Mouse (Mus musculus) gastrocnemius, adult 8-10 months (tissue): ENCODE results near the gene Nfatc2. TPM values are rescaled to one million over a fixed set of nuclear protein-coding genes. Genes with fewer than 3 reads are reported as not detected.

Experiments
- DNase-seq, 2 experiments: peaks; one replicate each; pipeline ENCODE4 v3.0.0; 2022; ENCODE audit warnings: low spot score in 2 of 2
- total RNA-seq, 4 experiments: library from RNA; stranded (reverse); gene quantifications; 2 replicates each; pipeline ENCODE4 v1.2.4; 2022

Gene Nfatc2
- total RNA-seq, 4 experiments from 2014 or later, result 7.8 to 13.6 (median 10.3) TPM

- DNase-seq, result no peak
Observed at GRCm38 (mm10) chr2:168609653-168610248, 8.3 kb upstream of the Nfatc2 start.

DNA sequence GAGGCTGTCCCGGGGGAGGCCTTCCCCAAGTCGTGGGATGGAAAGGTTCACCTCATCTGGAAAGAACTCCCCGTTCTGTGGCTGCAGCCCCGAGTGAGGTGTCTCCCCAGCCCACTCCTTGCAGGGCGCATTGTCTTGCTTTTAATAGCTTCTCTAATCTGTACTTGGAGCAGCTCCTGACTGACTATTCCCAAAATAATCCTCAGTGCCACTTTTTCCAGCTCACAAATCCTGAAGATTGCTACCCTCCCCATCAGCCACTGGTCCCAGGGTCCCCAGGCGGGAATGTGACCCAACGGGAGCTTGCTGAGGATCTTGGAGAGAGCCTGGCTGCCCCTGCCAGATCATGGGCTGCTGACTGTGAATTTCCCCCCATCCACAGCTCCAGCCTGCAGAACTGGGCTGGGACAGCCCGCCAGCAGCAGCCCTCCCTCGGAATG is 6.7 kb upstream of the Nfatc2 start:
- no peak for DNase-seq

DNA sequence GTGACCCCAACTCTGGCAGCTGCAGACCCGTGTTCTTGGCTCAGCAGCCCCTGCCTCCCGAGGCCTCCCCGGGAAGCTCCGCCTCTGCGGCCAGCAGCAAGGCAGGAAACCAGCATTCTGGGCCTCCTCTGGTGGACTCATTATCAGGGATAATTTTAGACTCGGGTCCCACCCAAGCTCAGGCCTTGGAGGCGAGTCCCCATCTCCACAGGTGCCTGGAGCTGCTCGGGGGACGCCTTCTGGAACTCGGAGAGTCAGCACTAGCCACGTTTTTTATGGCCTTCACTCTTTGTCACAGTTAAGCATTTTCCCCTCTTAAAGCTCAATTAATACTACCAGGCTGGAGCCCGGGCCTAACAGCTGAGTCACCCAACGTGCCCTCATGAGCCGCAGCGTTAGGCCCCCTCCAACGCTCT is 3.2 kb upstream of the Nfatc2 start:
- peak in 1 of 2 experiments; percentile 39 for DNase-seq

DNA sequence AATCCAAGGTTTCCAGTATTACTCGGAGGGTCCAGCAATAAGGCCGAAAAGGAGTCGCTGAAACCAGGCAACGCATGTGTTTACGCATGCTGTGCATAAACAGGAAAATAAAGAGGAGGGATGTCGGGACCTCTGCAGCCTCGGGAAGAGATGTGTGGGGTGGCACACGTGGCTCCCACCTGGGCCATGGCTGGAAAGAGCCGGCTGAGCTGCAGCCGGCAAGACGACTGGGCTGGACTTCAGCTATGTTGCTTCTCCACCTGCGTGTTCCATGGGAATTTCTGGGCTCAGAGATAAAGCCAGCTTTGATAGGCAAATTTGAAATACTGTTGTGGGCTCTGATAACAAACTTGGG is 907 bp upstream of the Nfatc2 start:
- no peak for DNase-seq

DNA sequence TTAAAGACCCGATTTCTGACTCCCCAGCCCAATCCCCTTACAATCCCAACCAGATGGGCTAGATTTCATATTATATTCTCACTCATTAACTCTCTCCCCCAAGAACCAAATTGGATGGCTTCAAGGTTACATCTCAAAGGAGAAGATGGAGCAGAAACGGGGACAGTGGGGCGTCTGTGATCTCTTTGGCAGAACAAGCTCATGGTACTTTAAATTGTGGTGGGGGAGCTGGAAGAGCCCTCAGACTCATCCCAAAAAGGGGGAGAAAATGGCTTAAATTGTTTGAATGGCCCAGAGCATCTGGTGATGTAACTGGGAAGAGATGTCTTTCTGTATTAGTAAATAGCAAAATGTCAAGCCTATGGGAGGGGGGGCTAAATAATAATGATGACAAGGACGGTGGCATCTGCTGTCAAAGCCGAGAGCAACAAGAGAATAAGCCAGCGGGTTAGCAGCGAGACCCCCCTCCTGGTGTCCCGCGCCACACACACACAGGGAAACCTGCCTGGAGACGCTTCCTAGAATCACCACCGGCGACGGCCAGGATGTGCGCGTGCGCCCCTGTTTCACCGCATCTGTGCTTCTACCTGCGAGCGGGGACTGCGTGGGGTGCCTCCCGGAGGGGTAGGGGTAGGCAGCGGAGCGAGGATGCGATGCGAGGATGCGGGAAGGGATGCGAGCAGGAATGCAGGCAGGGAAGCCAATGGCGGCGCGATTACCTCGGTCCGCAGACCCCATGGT is 537 bp downstream of the Nfatc2 start:
- DNase-seq, result no peak

- DNase-seq, result no peak
Observed at GRCm38 (mm10) chr2:168595693-168596092, 5.8 kb downstream of the Nfatc2 start.

DNA sequence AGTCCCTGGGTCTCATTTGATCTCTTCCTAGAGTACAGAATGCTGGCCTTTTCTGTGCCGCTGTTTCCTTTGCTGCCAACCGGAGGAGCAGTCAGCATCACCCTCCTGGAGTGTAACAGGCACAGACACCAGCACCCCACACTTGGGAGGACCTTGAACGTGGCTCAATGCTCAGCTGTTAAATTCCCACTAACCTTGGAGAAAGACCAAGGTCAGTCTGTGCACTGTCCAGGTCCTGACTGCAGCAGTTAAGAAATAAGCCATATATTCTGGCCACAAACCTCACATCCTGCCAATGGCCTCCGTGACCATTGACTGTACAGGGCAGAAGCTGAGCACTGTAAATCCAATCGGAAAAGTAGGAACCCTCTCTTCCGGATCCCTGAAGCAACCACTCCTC is 7.8 kb downstream of the Nfatc2 start:
- no peak for DNase-seq

DNA sequence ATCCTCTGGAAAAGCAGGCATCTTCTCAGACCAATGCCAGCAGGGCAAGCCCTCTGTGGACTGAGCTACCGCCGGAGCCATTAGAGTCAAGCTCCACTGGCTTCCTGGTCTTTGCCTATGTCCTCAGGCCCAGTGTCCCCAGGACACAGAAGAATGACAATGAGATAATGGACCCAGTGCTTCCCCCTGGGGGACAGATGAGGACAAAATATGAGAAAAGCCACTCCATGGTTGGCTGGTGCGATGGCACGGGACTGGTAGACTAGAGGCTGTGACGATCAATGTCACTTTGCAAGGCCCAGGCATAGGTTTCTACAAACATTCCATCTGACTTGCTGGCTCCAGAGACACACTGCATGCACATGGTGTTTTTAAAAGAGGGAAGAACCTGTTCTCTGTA is 8.5 kb downstream of the Nfatc2 start:
- DNase-seq, result no peak

DNA sequence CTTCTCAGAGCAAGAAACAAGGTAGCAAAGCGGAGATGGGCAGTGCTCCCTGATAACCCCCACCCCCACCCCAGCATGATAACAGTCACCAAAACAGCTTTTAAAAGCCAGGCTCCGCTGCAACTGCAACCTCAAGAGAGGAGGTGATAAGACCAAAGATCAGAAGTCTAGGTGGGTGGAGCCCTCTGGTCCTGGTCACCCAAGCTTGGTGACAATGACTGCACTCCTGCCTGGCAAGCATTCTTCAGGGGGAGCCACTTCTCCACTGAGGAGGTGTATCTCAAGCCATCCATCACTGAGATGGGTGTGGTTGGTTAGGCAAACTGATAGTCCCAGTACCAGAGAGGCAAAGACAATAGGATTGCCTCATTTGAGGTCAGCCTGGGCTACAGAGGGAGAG is 10.4 kb downstream of the Nfatc2 start:
- no peak for DNase-seq

- DNase-seq, result no peak
Observed at GRCm38 (mm10) chr2:168590556-168590955, 10.9 kb downstream of the Nfatc2 start.

DNA sequence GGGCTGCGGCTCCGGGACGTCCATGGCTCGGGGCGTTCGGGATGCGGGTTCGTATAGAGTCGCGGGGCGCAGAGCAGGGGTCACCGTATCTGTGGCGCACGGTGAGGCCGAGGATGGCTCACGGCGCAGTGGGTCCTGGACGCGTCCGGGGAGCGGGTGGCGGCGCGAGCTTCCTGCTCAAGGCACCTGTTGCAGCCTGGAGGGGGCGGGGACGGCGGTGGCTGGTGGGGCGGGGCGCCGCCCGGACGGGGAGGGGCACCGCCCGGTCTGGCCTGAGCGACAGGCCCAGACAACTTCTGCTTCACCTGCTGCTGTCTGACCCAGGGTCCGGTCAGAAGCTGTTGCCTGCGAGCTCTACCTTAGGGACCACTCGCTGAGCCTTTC is 11.3 kb downstream of the Nfatc2 start:
- DNase-seq, result peak in 1 of 2 experiments; percentile 51

- no peak for DNase-seq
Observed at GRCm38 (mm10) chr2:168589368-168590167, 11.9 kb downstream of the Nfatc2 start.

DNA sequence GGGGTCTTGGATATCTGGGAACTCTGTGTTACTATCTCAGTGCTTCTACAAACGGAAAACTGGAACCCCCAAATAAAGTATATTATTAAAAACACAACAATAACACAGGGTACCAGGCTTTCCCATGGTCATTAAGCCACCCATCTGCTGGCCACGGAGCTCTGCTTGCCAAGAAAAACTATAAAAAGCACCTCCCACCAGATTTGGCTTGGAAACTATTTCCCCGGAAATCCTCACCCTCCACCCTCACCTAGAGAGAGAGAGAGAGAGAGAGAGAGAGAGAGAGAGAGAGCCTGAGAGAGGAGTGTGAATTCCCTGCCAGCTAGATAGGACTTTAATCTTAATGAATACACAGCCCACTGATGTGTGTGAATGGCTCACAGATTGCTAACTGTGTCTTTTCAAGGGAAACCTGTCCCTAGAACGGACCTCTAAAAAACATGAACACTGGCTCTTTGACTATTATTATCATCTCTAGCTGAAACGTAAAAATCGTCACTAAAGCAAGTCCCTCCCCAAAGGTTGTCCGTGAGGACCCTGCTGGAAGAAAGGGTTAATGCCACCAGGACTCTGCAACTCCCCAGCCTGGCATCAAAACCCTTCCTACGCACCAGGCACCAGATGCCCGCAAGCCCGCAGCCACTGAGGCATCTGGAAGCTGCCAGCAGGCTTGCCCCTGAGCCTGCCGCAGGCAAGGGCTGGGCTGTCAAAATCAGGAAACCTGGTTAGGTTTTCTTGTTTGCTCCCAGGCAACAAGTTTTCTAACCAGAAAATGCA is 12.7 kb downstream of the Nfatc2 start:
- no peak for DNase-seq

DNA sequence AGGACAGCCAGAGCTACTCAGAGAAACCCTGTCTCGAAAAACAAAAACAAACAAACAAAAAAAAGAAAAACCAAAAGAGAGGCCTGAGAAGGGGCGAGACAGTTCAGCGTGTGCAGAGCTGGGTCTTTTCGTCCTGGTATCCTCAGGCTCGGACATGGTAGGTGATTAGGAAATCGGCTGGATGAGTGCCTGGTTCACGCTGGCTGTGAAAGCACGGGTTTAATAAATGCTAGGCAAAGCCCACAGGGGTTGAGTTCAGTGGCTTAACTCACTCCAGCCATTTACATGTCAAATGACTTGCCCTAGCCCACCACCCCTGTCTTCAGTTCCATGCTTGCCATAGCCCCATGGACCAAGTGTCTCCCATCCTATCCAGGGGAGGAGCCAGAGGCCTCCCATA is 14.3 kb downstream of the Nfatc2 start:
- no peak for DNase-seq

DNA sequence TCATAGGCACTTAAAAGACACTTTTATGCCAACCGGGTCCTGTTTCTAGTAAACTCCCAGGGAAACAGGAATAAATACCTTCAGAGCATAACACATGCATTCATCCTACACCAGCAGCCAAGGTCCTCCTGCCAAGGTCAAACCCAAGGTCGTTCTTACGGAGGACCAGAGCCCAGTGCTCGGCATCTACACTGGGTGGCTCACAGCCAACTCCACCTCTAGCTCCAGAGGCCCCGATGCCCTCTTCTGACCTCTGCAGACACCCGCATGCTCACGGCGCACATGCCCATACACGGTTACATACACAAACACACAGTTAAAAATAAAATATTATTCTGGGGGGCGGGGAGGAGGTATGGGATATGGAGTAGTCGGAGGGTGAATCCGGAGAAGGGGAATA is 14.9 kb downstream of the Nfatc2 start:
- DNase-seq, result peak in 1 of 2 experiments; percentile 44

GRCm38 (mm10) chr2:168584857-168585256 is 16.6 kb downstream of the Nfatc2 start:
- DNase-seq, result no peak

- no peak for DNase-seq
Observed at GRCm38 (mm10) chr2:168584408-168584807, 17.0 kb downstream of the Nfatc2 start.

- no peak for DNase-seq
Observed at GRCm38 (mm10) chr2:168583084-168583483, 18.4 kb downstream of the Nfatc2 start.

DNA sequence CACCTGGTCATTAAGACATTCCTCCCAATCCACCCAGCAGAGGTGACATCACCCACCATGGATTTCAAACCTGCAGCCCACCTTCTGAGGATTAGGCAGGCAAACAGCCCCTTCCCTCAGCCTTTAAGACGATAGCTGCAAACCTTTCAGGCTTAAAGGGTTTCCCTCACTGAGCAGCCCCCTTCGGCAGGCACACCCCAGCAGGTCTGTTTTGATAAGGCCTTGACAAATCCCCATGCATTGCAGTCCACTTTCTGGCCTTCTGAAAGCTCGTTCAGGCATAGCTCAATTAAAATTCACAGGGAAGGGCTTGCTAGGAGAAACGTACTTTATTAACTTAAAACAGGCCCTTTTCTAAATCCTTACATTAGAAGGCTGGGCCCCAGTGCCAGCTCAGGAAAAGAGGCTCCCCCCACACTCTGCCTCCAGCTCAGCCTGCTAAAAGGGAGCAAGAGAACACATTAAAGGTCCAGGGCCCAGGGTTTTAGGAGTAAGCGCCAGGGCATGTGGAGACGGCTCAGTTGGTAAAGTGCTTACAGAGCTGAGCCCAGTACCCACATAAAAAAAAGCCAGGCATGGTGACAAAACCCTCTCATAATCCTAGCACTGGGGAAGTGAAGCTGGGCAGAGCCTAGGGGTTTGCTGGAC is 20.1 kb downstream of the Nfatc2 start:
- DNase-seq, result no peak

DNA sequence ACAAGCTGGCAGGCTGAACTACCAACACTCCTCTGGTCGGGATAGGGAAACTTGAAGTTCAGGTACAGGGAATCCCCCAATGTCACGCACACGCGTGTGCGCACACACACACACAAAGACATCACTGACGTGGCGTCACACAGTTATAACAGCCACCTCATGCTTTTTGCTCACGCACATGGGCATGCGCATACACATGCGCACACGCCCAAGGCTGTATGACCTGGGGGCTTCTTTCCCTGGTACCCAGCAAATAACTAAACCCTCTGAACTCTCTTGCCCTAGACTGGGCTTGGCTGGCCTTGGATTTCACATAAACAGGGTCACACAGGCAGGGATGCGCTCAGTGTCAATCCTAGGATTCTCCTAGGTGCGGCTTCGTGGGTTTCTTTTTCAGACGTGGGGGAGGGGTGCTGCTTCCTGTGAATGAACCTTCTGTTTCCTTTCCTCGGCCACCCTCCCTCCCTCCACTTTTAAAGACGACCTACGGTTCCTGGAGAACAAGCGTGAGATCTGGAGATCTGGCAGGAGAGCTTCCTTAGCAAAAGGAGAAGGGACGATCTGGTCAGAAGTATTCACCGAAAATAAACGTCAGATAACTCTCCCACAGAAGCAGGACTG is 21.1 kb downstream of the Nfatc2 start:
- DNase-seq, result no peak
